Mouse (Mus musculus) regulatory T cell (primary cell): ENCODE measurements around the gene Tagln.

Experiments used
- in situ Hi-C: fragments of 300-600 bp; cut with MboI, MseI; formaldehyde crosslinking; loops from one replicate; pipeline ENCODE4 v1.15.1; 2025; ENCODE audit warnings: high pct_unique_total_duplicates

Tagln gene

GRCm38 (mm10) chr9:45946182-45946871 is 10.5 kb upstream of the Tagln start:
- in situ Hi-C loops, result no loop called here

- in situ Hi-C loops, result no loop called here
These were observed 9.9 kb upstream of the Tagln start for GRCm38 (mm10) chr9:45945721-45946120.

GRCm38 (mm10) chr9:45944506-45945400 is 8.9 kb upstream of the Tagln start:
- in situ Hi-C loops, result no loop called here

GRCm38 (mm10) chr9:45943628-45944505 is 8.0 kb upstream of the Tagln start:
- in situ Hi-C loops, result no loop called here

- in situ Hi-C loops, result no loop called here
These were observed 7.1 kb upstream of the Tagln start for GRCm38 (mm10) chr9:45942916-45943315.

- in situ Hi-C loops, result no loop called here
These were observed 6.6 kb upstream of the Tagln start for GRCm38 (mm10) chr9:45942464-45942863.

- in situ Hi-C loops, result no loop called here
These were observed 5.6 kb upstream of the Tagln start for GRCm38 (mm10) chr9:45941329-45941888.

GRCm38 (mm10) chr9:45939794-45940193 is 3.9 kb upstream of the Tagln start:
- in situ Hi-C loops, result no loop called here

GRCm38 (mm10) chr9:45938952-45939637 is 3.2 kb upstream of the Tagln start:
- in situ Hi-C loops, result no loop called here

- in situ Hi-C loops, result no loop called here
These were observed 2.2 kb upstream of the Tagln start for GRCm38 (mm10) chr9:45938088-45938487.

- in situ Hi-C loops, result no loop called here
These were observed 1.0 kb upstream of the Tagln start for GRCm38 (mm10) chr9:45936883-45937282.

- in situ Hi-C loops, result no loop called here
These were observed 3.1 kb downstream of the Tagln start for GRCm38 (mm10) chr9:45932571-45933415.

GRCm38 (mm10) chr9:45931958-45932357 is 3.9 kb downstream of the Tagln start:
- in situ Hi-C loops, result no loop called here

- in situ Hi-C loops, result no loop called here
These were observed 6.6 kb downstream of the Tagln start for GRCm38 (mm10) chr9:45929285-45929684.

GRCm38 (mm10) chr9:45919895-45920294 is 16.0 kb downstream of the Tagln start:
- in situ Hi-C loops, result no loop called here

GRCm38 (mm10) chr9:45917041-45917934 is 18.6 kb downstream of the Tagln start:
- in situ Hi-C loops, result no loop called here

GRCm38 (mm10) chr9:45915659-45916058 is 20.2 kb downstream of the Tagln start:
- in situ Hi-C loops, result no loop called here

GRCm38 (mm10) chr9:45911673-45912072 is 24.2 kb downstream of the Tagln start:
- in situ Hi-C loops, result no loop called here

- in situ Hi-C loops, result no loop called here
These were observed 24.9 kb downstream of the Tagln start for GRCm38 (mm10) chr9:45910995-45911394.
